Mouse (Mus musculus): ENCODE measurements around the gene Olfr480.

Gene Olfr480

DNA sequence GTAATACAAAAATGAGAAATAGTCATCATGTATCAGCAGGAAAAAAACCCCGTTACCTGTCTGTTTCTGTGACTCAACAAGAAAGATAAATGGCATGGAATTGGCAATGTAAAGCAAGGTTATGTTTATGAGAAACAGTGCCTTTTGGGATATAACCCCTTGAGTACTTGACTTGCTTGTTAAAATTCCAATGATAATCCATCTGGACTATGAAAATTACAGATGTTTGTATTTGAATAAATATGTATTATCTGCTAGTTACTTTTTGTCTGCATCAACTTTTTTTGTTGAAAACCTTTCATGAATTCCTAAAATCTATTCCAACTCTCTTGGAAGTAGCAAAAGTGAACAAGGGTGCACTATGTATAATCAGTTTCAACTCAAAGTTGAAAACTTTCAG is at the start of gene Olfr480:
TSS of gene Olfr480 (minus strand) at position 101 of the 400 bp plus-strand sequence.
- DNase-seq = no peak

DNA sequence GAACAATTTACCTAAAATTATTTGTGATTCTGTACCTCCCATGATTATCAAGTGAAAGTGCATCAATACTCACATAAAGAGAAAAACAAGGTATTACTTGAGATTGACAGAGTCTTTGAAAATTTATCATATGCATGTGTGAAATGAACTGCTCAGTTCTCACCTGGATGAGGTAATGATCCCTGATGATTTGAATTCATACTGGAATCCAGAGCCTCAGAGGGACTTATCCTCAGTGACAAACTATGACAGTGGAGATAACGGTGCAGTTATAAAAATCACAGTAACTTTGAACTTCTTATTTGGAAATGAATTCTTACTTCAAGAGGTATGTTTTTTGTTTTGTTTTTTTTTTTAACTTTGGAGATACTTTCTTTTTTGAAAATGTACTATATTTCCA is 33.4 kb upstream of the Olfr480 start, which contains the start of gene Olfr483:
TSS of gene Olfr483 (plus strand) at position 301 of the 400 bp plus-strand sequence.
- DNase-seq = no peak

DNA sequence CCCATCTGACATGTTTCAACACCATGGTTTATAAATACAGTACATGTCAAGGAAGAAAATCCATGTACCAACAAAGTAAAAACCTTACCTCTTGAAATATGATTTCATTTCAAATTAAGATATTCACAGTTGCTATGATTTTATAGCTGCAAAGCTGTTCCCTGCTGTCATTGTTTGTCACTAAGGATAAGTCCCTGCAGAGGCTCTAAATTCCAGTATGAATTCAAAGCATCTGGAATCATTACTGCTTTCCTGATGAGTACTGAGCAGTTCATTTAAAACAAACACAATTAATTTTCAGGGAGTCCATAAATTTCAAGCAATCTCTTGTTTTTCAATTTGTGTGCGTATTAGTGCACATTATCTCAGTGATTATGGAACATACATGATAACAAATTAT is 30.3 kb upstream of the Olfr480 start, which contains the start of gene Olfr482:
TSS of gene Olfr482 (minus strand) at position 101 of the 400 bp plus-strand sequence.
- DNase-seq = no peak

DNA sequence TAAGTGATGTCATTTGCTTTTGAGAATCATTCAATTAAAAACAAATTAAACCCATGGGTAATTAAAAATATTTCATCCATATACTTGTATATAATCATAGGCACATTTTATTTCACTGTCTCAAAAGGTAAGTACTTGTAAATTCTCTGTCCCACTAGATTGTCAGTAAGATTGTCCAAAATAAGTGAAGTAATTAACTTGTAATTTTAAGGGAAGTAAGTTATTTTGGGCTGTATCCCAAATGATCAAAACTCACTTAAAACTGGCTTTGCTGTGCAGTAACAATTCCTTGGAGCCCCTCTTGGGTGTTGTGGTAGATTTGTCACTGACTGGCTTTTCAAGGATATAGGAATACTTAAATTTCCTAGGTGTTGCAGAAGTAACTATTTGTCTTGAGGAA is 12.4 kb upstream of the Olfr480 start, which contains the start of gene Olfr481:
TSS of gene Olfr481 (plus strand) at position 301 of the 400 bp plus-strand sequence.
- no peak for DNase-seq

- DNase-seq = no peak
Measured at GRCm38 (mm10) chr7:108050393-108050792, 16.8 kb downstream of the Olfr480 start, which contains the start of gene Olfr479. TSS of gene Olfr479 (plus strand) at chr7:108050693.

DNA sequence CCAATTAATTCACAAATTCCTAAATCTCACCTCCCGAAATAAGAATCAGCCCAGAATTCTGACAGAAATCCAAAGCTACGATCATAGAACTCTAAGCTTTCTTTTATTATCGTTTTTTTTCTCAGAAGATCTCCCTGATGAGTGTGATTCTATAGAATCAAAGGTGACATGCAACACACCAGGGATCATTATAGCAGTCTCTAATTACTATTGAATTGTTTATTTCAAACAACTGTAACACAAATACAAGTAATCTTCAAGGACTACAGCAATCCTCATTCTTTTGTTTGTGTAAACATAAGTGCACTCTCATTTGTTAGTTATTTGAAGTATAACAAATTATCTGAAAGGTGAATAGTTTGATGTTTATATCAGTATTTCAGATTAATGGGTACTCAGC is 33.3 kb downstream of the Olfr480 start, which contains the start of gene Olfr478:
TSS of gene Olfr478 (minus strand) at position 101 of the 400 bp plus-strand sequence.
- DNase-seq = no peak
